Comparison of ENCODE assay signal across 21 mouse cellular contexts in the genomic region with DNA sequence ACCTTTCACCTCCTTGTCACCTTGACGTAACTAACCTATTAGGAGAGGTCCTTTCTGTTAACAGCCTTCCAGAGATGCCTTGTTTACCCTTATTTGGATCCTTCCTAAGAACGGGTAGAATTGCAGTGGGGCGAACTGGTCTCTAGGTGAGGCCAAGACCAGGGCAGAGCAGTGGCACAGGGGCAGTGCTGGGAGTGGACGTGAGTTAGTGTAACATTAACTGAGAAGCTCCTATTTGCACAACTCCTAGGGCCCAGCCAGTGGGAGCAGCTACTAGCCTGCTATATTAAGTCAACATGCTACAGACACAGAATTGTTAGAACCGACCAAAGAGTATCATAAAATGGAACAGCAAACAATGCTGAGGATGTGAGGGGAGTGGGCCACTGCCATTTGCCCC. TPM values are rescaled to one million over a fixed set of nuclear protein-coding genes. Genes with fewer than 3 reads are reported as not detected.
A peak's percentile ranks its signal among the peaks of the same experiment; 100 is the strongest.
DNase-seq lines count a peak whose midpoint lies in the region; ATAC-seq and TF ChIP-seq lines count a peak whose summit lies in the region.
"Had no signal": no experiment of that assay in that cellular context is flagged by ENCODE, and none has a peak within 500 bp of the region (broad histone marks: within the 10 kb centered on the region; RNA-seq: fewer than 3 reads in every experiment).

No protein-coding gene starts in this region.

- H3K36me3 ChIP-seq in intestine, embryonic 15.5 days: no peaks in the 10 kb centered on the region
- H3K36me3 ChIP-seq in intestine, postnatal 0 days (ENCODE audit: control insufficient read depth, insufficient read depth): no peaks in the 10 kb centered on the region
- no peaks in the 10 kb centered on the region for H3K36me3 ChIP-seq in liver, embryonic 14.5 days (replicated peaks; ENCODE audit: control insufficient read depth, insufficient read depth, low read depth)
- H3K36me3 ChIP-seq: embryonic facial prominence, embryonic 10.5 days; forebrain, embryonic 10.5 days; heart, embryonic 15.5 days; hindbrain, embryonic 13.5 days had no signal

- intact Hi-C loops in left cerebral cortex, postnatal 36 days (cut with DNase I): no loop called here

- TF ChIP-seq CTCF in intestine, postnatal 0 days (IDR thresholded peaks at IDR 0.05; ENCODE audit: low read depth): no peak
- no peak for TF ChIP-seq CTCF in liver, embryonic 14.5 days (IDR thresholded peaks at IDR 0.05; ENCODE audit: low read depth)

- H3K4me3 ChIP-seq in intestine, embryonic 15.5 days (replicated peaks): no peak overlapping the region
- H3K4me3 ChIP-seq in intestine, postnatal 0 days (ENCODE audit: low read depth, low read length): no peak overlapping the region
- H3K4me3 ChIP-seq in liver, embryonic 14.5 days (ENCODE audit: insufficient read depth in 1 of 2, low read depth in 2 of 2, low read length in 2 of 2): no peak overlapping the region
- H3K4me3 ChIP-seq: embryonic facial prominence, embryonic 10.5 days; erythroblast, embryonic 14.5 days; forebrain, embryonic 10.5 days; heart, adult 2 months; heart, embryonic 15.5 days; hindbrain, embryonic 13.5 days had no signal

- TF ChIP-seq EP300 in liver, embryonic 14.5 days (IDR thresholded peaks at IDR 0.05; ENCODE audit: low read depth): no peak

- peak; percentile 83 for ATAC-seq in intestine, embryonic 15.5 days
- ATAC-seq in intestine, postnatal 0 days: peak; percentile 47; the same call in 1 of the 2 replicates
- ATAC-seq in liver, embryonic 14.5 days (ENCODE audit: insufficient read depth): peak; percentile 57; the same call in 1 of the 2 replicates
- no peak for ATAC-seq in erythroblast, adult 5-6 weeks (replicated peaks; ENCODE audit: low FRiP score, poor library complexity, severe bottlenecking)
- ATAC-seq: forebrain, embryonic 14.5 days had no signal

- no peak overlapping the region for H3K9ac ChIP-seq in intestine, embryonic 15.5 days
- no peak overlapping the region for H3K9ac ChIP-seq in intestine, postnatal 0 days (ENCODE audit: low read depth, low read length)
- no peak overlapping the region for H3K9ac ChIP-seq in liver, embryonic 14.5 days (replicated peaks)
- H3K9ac ChIP-seq: heart, embryonic 15.5 days; hindbrain, embryonic 13.5 days had no signal

- peaks cover 3% of the 10 kb centered on the region; the same call in 1 of the 2 replicates for H3K4me1 ChIP-seq in intestine, embryonic 15.5 days (replicated peaks)
- peaks cover 6% of the 10 kb centered on the region for H3K4me1 ChIP-seq in intestine, postnatal 0 days (replicated peaks; ENCODE audit: control insufficient read depth, insufficient read depth, low read length)
- 0 out of 4 replicates have a peak, but pooled peaks cover 0 to 2% of the 10 kb centered on the region in 2 experiments for H3K4me1 ChIP-seq in liver, embryonic 14.5 days (replicated peaks; ENCODE audit: control insufficient read depth in 2 of 2, insufficient read depth in 2 of 2, low read length in 1 of 2)
- H3K4me1 ChIP-seq: embryonic facial prominence, embryonic 10.5 days; forebrain, embryonic 10.5 days; hindbrain, embryonic 13.5 days had no signal

- peak in 2 of 3 experiments; percentile 4 to 6 for DNase-seq in liver, embryonic 14.5 days (ENCODE audit: low read depth in 3 of 3, low spot score in 3 of 3)
- DNase-seq in yolk sac, embryonic 10.5 days (ENCODE audit: low spot score): peak; percentile 16
- no peak for DNase-seq in urinary bladder, adult 18-20 months (ENCODE audit: low spot score in 2 of 2)
- no peak for DNase-seq in left cerebral cortex, postnatal 36 days (ENCODE audit: low spot score in 2 of 2)
- DNase-seq: adrenal gland, adult 2 months; adrenal gland, postnatal 25 days; cerebellum, adult 2 months; cerebellum, postnatal 10 days; gastrocnemius, postnatal 10 days; heart, adult 2 months; heart, postnatal 14 days had no signal

- H3K27me3 ChIP-seq in intestine, embryonic 15.5 days (replicated peaks): no peaks in the 10 kb centered on the region
- H3K27me3 ChIP-seq in intestine, postnatal 0 days (replicated peaks; ENCODE audit: control insufficient read depth, insufficient read depth, low read length): no peaks in the 10 kb centered on the region
- H3K27me3 ChIP-seq in liver, embryonic 14.5 days (ENCODE audit: control insufficient read depth, insufficient read depth, low read length): no peaks in the 10 kb centered on the region
- H3K27me3 ChIP-seq: heart, embryonic 15.5 days; hindbrain, embryonic 13.5 days had no signal

- no peak overlapping the region for H3K27ac ChIP-seq in intestine, embryonic 15.5 days
- no peak overlapping the region; the same call in 1 of the 2 replicates for H3K27ac ChIP-seq in intestine, postnatal 0 days (ENCODE audit: low read depth, low read length)
- no peak overlapping the region for H3K27ac ChIP-seq in liver, embryonic 14.5 days
- H3K27ac ChIP-seq: embryonic facial prominence, embryonic 10.5 days; forebrain, embryonic 10.5 days; heart, adult 2 months; heart, embryonic 15.5 days; hindbrain, embryonic 13.5 days had no signal

- H3K4me2 ChIP-seq in intestine, embryonic 15.5 days (replicated peaks): no peak overlapping the region
- no peak overlapping the region for H3K4me2 ChIP-seq in intestine, postnatal 0 days (replicated peaks; ENCODE audit: low read depth)
- H3K4me2 ChIP-seq in liver, embryonic 14.5 days (ENCODE audit: low read depth): no peak overlapping the region
- H3K4me2 ChIP-seq: heart, embryonic 11.5 days; heart, embryonic 15.5 days; hindbrain, embryonic 13.5 days had no signal

- H3K9me3 ChIP-seq in intestine, embryonic 15.5 days: no peaks in the 10 kb centered on the region
- no peaks in the 10 kb centered on the region for H3K9me3 ChIP-seq in intestine, postnatal 0 days (ENCODE audit: control insufficient read depth)
- no peaks in the 10 kb centered on the region for H3K9me3 ChIP-seq in liver, embryonic 14.5 days (ENCODE audit: control insufficient read depth, low read length)
- H3K9me3 ChIP-seq: embryonic facial prominence, embryonic 10.5 days; forebrain, embryonic 10.5 days; heart, embryonic 15.5 days; hindbrain, embryonic 13.5 days had no signal

- 61% methylated on average over 5 of the region's 5 CpGs for WGBS in intestine, embryonic 15.5 days
- 34% methylated on average over 5 of the region's 5 CpGs for WGBS in intestine, postnatal 0 days
- 52% methylated on average over 5 of the region's 5 CpGs for WGBS in liver, embryonic 14.5 days (ENCODE audit: insufficient replicate concordance)

RNA-seq across cellular contexts. Expression of a gene that starts 30.8 kb away (rescaled TPM):
- polyA plus RNA-seq in intestine, embryonic 15.5 days (2015; fragmentation: Nextera tagmentation; extraction: Ambion mirVana): 29.8 and 35.4 TPM in 2 replicates
- polyA plus RNA-seq in intestine, postnatal 0 days (2015; fragmentation: Nextera tagmentation; extraction: Ambion mirVana): 21.1 and 25.2 TPM in 2 replicates
- 0.52 and 0.61 TPM in 2 replicates for polyA plus RNA-seq in liver, embryonic 14.5 days (2012; rRNA removed)
- 0.58 and 1.2 TPM in 2 replicates for polyA plus RNA-seq in liver, embryonic 14.5 days (2014; fragmentation: Nextera tagmentation; extraction: Ambion mirVana)
- not detected in 2 replicates for total RNA-seq in erythroblast, adult 5-6 weeks (2015; ENCODE audit: low replicate concordance)
- under 0.01 TPM in 1 of 2 replicates, not detected in the other for total RNA-seq in erythroblast, adult 5-6 weeks (2017; ENCODE audit: low replicate concordance)
- total RNA-seq in left cerebral cortex, postnatal 36 days (2021): 10 to 100 TPM; 13.3 to 13.5 TPM
- polyA plus RNA-seq: erythroblast, embryonic 14.5 days had no signal

Comparison
In these comparisons a context has a peak if more than half of its experiments do, and no peak if none do; other contexts are left out.
1. DNase-seq: peak in liver, embryonic 14.5 days (2 of 3) and yolk sac, embryonic 10.5 days (single experiment); none in urinary bladder, adult 18-20 months (0 of 2) and left cerebral cortex, postnatal 36 days (0 of 2).
2. RNA of a gene that starts 30.8 kb away (polyA plus RNA-seq): 29.8 to 35.4 TPM in intestine, embryonic 15.5 days and 21.1 to 25.2 TPM in intestine, postnatal 0 days; 0.52 to 1.2 TPM in liver, embryonic 14.5 days; every median in the first group is over 10 times any median in the second.